Mouse (Mus musculus): ENCODE data around the gene Gm826. TPM values are rescaled to one million over a fixed set of nuclear protein-coding genes. Genes with fewer than 3 reads are reported as not detected.

The Gm826 gene
- total RNA-seq, 2 experiments from 2014 or later = 8.8 to 11.1 TPM

GRCm38 (mm10) chr2:160357442-160357841 lies 23.5 kb upstream of the Gm826 start:
- no peak for DNase-seq

DNA sequence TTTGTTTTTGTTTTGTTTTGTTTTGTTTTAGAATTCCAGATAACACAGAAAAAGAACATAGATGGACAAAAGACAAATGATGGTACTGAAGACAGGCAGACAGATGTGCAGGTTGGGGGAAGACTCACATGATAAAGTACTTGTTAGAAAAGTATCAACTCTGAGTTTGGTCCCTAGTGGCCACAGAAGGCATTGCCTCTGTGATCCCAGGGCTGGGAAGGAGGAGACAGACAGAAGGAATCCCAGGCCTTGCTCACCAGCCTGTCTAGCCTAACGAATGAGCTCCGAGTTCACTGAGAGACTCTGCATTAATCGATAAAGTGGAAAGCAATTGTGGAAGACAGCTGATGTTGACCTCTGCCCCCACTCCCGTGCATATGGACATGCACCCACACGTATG lies 22.2 kb upstream of the Gm826 start:
- no peak for DNase-seq
- intact Hi-C loops (cut with DNase I) = no loop called here

More at GRCm38 (mm10) chr2:160357442-160357841, 23.5 kb upstream of the Gm826 start:
- intact Hi-C loops (cut with DNase I) = no loop called here

DNA sequence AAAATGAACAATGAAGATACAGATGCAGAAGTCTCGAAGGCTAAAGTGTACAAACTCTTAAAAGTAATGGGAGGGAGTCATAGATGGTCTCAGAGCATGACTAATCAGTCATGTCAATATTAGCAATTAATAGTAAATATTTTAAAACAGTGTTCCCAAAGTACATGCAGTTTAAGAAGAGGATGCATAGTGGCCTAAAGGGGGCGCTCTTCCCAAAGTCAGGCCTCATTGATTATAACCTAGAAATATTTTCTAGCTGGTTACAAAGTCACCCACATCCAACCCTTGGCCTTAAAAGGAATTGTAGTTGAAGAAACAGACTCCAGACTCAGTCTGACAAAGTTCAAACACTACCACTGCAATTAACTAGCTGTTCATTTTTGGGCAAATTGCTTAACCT lies 20.4 kb upstream of the Gm826 start:
- intact Hi-C loops (cut with DNase I) = no loop called here
- DNase-seq = no peak

DNA sequence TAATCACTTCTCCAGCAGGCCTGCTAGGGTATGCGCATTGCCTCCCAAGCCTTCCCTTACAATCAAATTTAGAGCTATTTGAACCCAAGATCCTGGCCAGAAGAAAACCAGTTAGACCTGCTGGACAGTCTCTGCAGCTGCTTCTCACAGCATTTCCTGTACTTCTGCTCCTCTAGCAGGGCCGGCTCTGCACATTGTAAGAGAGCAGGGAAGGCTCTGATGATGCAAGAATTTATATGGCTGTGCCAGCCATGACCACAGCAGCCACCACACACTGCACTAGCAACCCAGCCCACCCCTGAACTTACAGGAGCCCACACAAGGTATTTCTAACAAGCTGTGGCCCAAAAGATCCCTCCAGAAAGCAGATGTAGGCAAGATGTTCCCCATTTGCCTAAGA lies 19.6 kb upstream of the Gm826 start:
- no peak for DNase-seq
- intact Hi-C loops (cut with DNase I) = no loop called here

DNA sequence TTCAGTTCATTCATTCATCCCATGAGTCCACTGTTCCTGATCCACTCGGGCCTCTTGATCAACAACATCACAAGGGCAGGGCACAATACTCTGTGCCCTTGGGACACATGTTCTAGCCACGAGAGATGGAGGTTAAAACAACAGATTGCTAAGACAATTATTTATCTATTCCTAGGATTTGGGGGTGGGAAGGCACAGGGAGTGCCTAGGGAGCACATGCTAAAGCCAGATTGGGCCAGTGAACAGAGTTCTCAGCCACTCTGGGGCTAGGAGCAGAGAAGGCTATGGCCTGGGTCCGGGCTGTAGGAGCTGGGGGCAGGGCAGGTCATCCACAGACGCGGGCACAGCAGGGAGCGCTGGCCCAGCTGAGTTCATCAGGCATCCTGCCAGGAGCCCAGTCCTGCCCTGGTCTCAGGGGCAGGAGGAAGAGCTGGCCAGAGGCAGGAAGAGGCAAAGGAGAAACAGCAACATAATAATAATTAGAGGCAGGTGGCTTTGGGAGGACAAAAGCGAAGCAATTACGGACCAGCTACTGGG lies 17.1 kb upstream of the Gm826 start:
- peak; percentile 49 to 55 for DNase-seq
- intact Hi-C loops (cut with DNase I) = no loop called here

DNA sequence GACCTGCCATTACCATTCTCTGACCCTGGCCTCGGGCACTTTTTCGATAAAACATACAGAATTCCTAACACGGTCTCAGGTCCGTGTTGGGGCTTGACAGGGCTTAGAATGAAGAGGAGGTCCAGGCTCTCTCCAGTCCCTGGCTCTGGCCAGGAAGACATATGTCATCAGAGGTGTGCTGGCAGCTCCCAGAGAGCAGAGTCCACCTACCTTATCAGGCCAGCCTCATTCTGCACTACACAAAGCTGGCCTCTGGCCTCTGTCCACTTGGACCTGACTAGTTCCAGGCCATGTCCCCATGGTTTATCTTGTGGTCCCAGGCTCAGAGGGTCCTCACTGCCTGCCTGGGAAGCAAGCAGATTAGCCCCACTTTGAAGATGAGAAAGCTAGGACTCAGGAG lies 15.6 kb upstream of the Gm826 start:
- no peak for DNase-seq
- intact Hi-C loops (cut with DNase I) = no loop called here

GRCm38 (mm10) chr2:160348796-160349195 lies 14.8 kb upstream of the Gm826 start:
- no peak for DNase-seq
- intact Hi-C loops (cut with DNase I) = no loop called here

DNA sequence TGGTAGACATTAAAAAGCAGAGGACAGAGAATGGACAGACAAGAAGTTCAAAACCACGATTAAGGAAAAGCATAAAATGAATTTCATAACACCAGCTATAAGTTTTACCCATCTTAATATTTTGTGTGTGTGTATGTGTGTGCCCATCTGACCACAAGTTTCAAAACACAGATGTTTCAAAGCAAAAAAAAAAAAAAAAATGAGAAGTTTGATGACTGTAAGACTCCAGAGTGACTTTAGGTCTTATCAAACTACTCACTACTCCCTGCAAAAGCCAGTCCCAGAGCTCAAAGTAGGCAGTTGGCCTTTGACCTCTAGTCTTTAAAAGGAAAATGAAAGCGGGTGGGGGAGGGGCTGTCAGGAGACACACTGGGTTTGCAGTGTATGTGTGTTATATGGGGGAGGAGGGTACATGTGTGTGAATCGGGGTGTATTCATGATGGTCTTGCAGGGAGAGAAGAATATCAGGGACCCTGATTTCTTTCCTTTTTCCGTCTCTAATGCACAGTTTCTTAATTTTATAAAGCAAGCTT lies 14.2 kb upstream of the Gm826 start:
- no peak for DNase-seq
- intact Hi-C loops (cut with DNase I) = no loop called here

GRCm38 (mm10) chr2:160345644-160346043 lies 11.7 kb upstream of the Gm826 start:
- intact Hi-C loops (cut with DNase I) = no loop called here

GRCm38 (mm10) chr2:160340121-160340520 lies 6.2 kb upstream of the Gm826 start:
- intact Hi-C loops (cut with DNase I) = no loop called here
- DNase-seq = no peak

More at GRCm38 (mm10) chr2:160345644-160346043, 11.7 kb upstream of the Gm826 start:
- DNase-seq = no peak

DNA sequence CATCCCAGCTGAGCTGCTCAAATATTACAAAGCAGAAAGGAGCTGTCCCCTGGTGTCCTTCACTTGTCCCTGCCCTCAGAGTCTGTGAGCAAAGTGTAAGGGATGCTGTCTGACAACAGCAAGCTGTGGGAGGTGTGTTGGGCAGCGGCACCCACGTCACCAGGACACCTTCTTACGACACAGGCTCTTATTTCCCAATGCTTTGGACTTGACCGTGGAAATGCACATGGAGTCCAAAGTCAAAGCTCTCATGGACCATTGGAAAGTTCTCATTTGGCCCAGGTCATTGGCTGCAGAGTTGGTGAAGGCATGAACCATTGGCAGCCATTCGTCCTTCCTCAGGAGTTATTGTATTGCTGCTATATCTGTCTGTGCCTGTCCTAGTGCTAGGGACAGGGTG lies 5.6 kb upstream of the Gm826 start:
- no peak for DNase-seq
- intact Hi-C loops (cut with DNase I) = no loop called here

GRCm38 (mm10) chr2:160336053-160336452 lies 2.1 kb upstream of the Gm826 start:
- intact Hi-C loops (cut with DNase I) = no loop called here
- DNase-seq = no peak

DNA sequence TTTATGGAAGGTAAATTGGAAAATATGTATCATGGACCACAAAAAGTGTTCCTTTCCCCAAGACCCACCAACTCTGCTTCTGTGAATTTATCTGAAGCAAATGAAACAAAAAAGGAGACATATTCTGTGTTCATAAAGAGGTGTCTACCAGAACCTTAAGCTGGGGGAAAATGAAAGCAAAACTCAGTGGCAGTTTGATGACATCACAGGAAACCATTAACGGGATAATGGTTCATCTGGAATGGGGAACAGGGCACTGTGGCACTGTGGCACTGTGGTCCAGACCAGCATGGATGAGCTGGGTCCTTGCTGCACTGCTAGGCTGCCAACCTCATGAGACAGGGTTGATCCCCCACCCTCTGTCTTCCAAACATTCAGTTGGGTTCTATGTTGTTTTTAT lies 1.1 kb upstream of the Gm826 start:
- DNase-seq = no peak
- intact Hi-C loops (cut with DNase I) = no loop called here

DNA sequence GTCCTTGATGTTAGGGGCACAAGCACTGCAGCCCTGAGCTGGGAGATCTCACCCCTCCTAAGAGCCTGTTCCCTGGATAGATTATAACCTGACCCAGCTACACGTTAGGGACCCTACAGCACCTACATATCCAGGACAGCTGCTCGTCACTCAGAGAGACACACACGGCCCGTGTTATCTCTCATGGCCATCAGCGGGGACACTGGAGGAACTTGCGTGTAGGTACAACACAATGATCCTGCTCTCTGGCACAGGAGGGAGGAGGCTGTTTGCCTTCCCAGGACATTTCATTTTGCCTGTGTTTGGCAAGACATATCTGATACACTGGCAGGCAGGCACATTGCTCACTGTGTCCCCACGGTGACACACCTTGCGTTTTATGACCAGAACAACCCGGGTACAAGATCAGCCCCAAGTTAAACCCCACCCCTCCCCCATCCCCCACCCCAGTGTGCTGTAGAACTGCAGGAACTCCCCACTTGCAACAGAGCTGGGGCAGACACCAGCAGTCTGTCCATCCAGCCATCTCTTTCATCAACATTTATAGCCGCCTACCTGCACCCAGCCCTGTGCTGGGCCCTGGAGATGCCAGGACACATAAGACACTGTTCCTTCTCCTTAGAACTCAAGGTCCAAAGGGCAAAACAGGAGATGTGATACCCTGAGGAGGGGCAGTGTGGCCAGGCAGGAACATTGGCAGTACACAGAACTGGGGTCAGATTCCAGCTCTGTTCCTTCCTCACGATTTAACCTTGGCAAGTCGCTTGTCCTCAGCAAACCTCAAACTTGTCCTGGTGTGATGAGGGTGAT lies 1.2 kb downstream of the Gm826 start:
- intact Hi-C loops (cut with DNase I) = no loop called here
- DNase-seq = no peak

DNA sequence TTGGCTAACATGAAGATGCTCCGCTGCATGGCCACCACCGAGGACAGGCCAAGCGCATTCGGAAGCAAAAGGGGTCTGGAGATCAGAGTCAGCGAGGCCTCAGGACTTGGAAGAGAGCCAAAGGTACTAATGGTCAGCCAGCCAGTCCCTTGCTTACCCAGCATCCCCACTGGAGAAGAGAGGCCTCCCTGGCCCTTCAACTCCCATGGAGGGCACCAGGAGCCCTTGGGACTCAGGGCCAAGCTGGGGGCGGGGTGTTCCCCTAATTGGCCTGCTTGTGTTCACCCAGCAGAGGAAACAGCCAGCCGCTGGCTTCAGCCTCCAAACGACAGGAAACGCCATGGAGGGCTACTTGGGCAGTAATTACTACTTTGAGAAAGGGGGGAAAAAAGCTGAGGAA lies 5.1 kb downstream of the Gm826 start:
- no peak for DNase-seq
- intact Hi-C loops (cut with DNase I) = no loop called here

DNA sequence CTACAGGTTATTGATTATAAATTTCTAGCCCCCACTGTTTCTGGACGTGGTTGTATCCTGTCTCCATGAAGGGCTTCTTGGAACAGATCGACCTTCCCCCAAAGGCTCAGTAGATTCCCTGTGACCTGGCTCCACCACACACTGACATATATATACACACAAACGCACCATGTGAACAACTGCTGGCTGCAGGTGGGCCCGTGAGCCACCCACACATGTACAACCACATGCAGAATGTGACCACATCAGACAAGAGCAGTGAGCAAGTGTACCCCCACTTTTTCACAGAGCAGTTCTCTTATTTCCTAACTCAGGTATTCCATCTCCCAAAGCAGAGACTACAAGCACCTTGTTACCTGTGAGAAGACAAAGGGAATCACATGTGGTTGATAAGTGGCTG lies 6.2 kb downstream of the Gm826 start:
- no peak for DNase-seq

GRCm38 (mm10) chr2:160327167-160327566 lies 6.8 kb downstream of the Gm826 start:
- intact Hi-C loops (cut with DNase I) = no loop called here
- peak; percentile 43 to 62 for DNase-seq

More for the DNA sequence above, 6.2 kb downstream of the Gm826 start:
- intact Hi-C loops (cut with DNase I) = no loop called here

DNA sequence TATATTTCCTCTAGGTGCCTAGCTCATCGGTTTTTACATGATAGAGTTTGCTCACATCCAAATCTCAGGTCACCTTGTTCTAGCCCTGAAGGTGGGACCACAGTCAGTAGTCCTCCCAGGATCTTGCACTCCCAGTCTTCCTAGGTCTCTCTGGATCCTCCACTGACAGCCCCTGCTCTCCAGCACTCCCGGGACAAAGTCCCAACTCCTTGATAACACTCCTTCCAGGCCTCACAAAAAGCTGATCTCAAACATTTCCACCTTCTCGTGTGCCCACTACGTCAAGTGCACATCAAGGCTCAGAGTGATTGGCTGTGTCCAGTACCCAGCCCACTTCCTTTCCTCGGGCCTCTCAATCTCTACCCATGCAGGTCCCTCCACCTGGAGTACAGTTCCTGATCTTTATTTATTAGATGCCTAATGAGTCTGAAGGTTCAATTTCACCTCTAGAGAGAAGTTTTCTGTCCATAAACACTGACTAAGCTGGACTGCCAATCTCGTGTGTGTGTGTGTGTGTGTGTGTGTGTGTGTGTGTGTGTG lies 8.8 kb downstream of the Gm826 start:
- intact Hi-C loops (cut with DNase I) = no loop called here
- no peak for DNase-seq

GRCm38 (mm10) chr2:160321829-160322228 lies 12.1 kb downstream of the Gm826 start:
- peak in 1 of 2 experiments; percentile 13 for DNase-seq
- intact Hi-C loops (cut with DNase I) = no loop called here

- intact Hi-C loops (cut with DNase I) = no loop called here
- DNase-seq = no peak
These were observed 15.7 kb downstream of the Gm826 start for GRCm38 (mm10) chr2:160318255-160318654.

DNA sequence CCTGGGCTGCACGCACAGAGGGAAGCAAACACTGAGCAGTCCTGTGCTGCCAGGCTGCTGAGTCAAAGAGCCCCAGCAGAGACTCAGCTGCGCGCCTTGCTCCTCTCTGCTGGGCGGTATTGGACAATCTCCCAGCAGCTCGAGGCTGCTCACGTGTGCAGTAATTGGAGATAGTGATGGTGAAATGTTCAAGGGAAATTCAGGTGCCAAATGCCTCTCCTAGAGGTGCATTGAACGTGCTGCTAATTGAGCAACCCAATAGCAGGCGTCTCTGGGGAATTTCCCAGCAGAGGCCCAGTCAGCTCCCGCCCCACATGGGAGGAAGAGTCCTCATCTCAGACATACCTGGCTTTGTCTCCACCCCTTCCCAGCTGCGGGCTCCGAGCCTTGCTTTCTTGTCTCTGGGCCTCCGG lies 20.4 kb downstream of the Gm826 start:
- intact Hi-C loops (cut with DNase I) = no loop called here
- no peak for DNase-seq

DNA sequence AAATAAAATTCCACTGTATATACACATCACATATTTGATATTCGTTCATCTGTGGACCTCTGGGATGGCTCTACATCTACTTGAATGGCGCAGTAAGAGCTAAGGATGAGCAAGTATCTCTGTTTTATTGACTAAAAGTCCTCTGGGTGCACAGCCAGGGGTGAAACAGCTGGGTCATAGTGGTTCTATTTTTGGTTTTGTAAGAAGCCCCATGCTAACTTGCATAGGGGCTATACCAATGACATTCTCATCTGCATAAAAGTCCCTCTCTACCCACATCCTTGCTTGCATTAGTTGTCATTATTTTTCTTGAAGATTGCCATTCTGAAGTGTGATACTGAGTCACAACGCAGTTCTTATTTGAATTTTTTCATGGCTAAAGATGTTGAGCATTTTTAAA lies 28.9 kb downstream of the Gm826 start:
- intact Hi-C loops (cut with DNase I) = no loop called here
- DNase-seq = no peak

Data from heart, postnatal 14 days (tissue).